Mouse (Mus musculus) CH12F3 (cell line): Measurements from ENCODE around the gene Mpp6.

Experiments
- in situ Hi-C: fragments of 300-500 bp; cut with MboI; formaldehyde crosslinking; loops from 2 replicates; pipeline ENCODE4 v1.14.3; 2020; ENCODE audit warnings: low sequenced_read_pairs

Gene Mpp6

GRCm38 (mm10) chr6:50139526-50139925, 29.5 kb downstream of the Mpp6 start:
- in situ Hi-C loops = no loop called here

- in situ Hi-C loops = no loop called here
Measured at GRCm38 (mm10) chr6:50146158-50146557, 36.1 kb downstream of the Mpp6 start.

- in situ Hi-C loops = no loop called here
Measured at GRCm38 (mm10) chr6:50149378-50149777, 39.3 kb downstream of the Mpp6 start.

GRCm38 (mm10) chr6:50159842-50160241, 49.8 kb downstream of the Mpp6 start:
- in situ Hi-C loops = no loop called here

GRCm38 (mm10) chr6:50163013-50163412, 53.0 kb downstream of the Mpp6 start:
- in situ Hi-C loops = no loop called here

- in situ Hi-C loops = no loop called here
Measured at GRCm38 (mm10) chr6:50168821-50169220, 58.8 kb downstream of the Mpp6 start.

GRCm38 (mm10) chr6:50169771-50170170, 59.7 kb downstream of the Mpp6 start:
- in situ Hi-C loops = no loop called here

GRCm38 (mm10) chr6:50175736-50176135, 65.7 kb downstream of the Mpp6 start:
- in situ Hi-C loops = no loop called here

- in situ Hi-C loops = no loop called here
Measured at GRCm38 (mm10) chr6:50180189-50180588, 70.1 kb downstream of the Mpp6 start.

GRCm38 (mm10) chr6:50187955-50188354, 77.9 kb downstream of the Mpp6 start:
- in situ Hi-C loops = no loop called here

GRCm38 (mm10) chr6:50189376-50189775, 79.3 kb downstream of the Mpp6 start:
- in situ Hi-C loops = no loop called here

GRCm38 (mm10) chr6:50191605-50192004, 81.6 kb downstream of the Mpp6 start:
- in situ Hi-C loops = no loop called here

GRCm38 (mm10) chr6:50192169-50192568, 82.1 kb downstream of the Mpp6 start:
- in situ Hi-C loops = no loop called here

GRCm38 (mm10) chr6:50192822-50193221, 82.8 kb downstream of the Mpp6 start:
- in situ Hi-C loops = no loop called here

GRCm38 (mm10) chr6:50193851-50194250, 83.8 kb downstream of the Mpp6 start:
- in situ Hi-C loops = no loop called here

GRCm38 (mm10) chr6:50204356-50204755, 94.3 kb downstream of the Mpp6 start:
- in situ Hi-C loops = loop anchor here (25.0 kb wide), 1 partner anchor 692 kb away; no protein-coding TSS in a partner anchor

- in situ Hi-C loops = loop anchor here (25.0 kb wide), 1 partner anchor 693 kb away; no protein-coding TSS in a partner anchor
Measured at GRCm38 (mm10) chr6:50205093-50205492, 95.1 kb downstream of the Mpp6 start.

GRCm38 (mm10) chr6:50214711-50215372, 104.8 kb downstream of the Mpp6 start:
- in situ Hi-C loops = loop anchor here (25.0 kb wide), 1 partner anchor 703 kb away; no protein-coding TSS in a partner anchor

GRCm38 (mm10) chr6:50215373-50215745, 105.3 kb downstream of the Mpp6 start:
- in situ Hi-C loops = loop anchor here (25.0 kb wide), 1 partner anchor 703 kb away; no protein-coding TSS in a partner anchor

- in situ Hi-C loops = loop anchor here (25.0 kb wide), 1 partner anchor 704 kb away; no protein-coding TSS in a partner anchor
Measured at GRCm38 (mm10) chr6:50215986-50216385, 105.9 kb downstream of the Mpp6 start.

GRCm38 (mm10) chr6:50218628-50219027, 108.6 kb downstream of the Mpp6 start:
- in situ Hi-C loops = loop anchor here (25.0 kb wide), 1 partner anchor 706 kb away; no protein-coding TSS in a partner anchor

- in situ Hi-C loops = loop anchor here (25.0 kb wide), 1 partner anchor 707 kb away; no protein-coding TSS in a partner anchor
Measured at GRCm38 (mm10) chr6:50219066-50219465, 109.0 kb downstream of the Mpp6 start.
